Mouse (Mus musculus) urinary bladder, adult 18-20 months (tissue): ENCODE measurements around the gene Csf2rb2.
"Not testable (repeated sequence)": the region's sequence is repeated elsewhere in the genome, so short reads cannot be mapped to it uniquely, and the experiment has no call there.

Experiments used
- DNase-seq, 2 experiments: peaks; one replicate each; pipeline ENCODE4 v3.0.0; 2022; ENCODE audit warnings: low spot score in 2 of 2, mixed read lengths in 2 of 2

Gene Csf2rb2

DNA sequence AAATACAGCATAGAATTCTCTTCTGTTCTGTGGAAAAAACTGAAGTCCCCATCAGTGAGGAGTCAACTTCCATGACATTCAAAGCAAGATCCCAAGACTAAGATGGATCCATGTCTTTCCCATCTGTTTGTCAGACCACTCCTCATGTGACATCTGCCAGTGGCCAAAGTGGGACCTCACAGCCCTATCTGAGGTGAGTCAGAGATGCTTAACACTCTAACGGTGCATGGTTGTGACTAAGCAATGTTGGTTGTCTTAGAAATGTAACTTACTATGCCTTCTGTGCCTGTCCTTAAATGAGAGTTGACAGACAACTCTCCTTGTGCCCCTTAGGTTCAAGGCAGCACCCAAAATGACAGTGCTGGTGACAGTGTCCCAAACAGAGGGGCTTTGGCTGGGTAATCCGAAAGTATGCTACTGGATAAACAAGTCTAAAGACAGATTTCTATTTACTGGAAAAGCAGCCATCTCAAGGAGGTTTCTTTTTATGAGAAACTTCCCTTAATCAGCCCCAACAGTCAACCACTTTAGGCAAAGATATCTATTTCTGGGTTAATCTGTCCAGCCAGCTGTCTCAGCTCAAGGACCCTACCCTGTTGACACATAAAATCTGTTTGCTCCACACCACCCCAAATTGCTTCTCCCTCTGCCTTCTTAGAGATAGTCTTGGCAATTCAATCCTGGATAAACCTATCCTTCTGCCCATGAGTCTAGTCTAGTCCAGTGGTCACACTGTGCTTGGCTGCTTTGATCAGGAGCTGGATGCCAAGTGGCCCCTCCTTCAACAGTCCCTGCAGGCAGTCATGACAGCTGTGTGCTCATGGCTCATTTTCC lies 13.0 kb upstream of the Csf2rb2 start:
- DNase-seq = not testable (repeated sequence)

DNA sequence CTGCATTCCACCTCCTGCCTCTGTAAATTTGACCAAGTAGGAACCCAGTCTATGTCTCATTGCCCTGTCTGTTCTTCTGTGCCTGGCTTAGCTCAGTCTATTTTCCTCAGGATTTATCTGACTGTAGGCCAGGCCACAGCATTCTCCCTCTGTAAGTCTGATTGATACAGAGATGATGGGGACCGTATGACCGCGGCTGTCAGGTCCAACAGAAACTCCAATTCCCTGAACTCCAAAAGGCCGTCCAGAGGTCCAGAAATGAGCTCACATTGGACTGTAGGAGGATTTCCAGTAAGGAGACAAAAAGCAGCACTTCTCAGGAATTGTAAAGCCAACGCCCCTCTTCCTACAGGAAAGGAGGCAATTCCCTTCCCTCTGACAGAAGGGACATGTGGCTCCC lies 8.1 kb upstream of the Csf2rb2 start:
- DNase-seq = not testable (repeated sequence)

DNA sequence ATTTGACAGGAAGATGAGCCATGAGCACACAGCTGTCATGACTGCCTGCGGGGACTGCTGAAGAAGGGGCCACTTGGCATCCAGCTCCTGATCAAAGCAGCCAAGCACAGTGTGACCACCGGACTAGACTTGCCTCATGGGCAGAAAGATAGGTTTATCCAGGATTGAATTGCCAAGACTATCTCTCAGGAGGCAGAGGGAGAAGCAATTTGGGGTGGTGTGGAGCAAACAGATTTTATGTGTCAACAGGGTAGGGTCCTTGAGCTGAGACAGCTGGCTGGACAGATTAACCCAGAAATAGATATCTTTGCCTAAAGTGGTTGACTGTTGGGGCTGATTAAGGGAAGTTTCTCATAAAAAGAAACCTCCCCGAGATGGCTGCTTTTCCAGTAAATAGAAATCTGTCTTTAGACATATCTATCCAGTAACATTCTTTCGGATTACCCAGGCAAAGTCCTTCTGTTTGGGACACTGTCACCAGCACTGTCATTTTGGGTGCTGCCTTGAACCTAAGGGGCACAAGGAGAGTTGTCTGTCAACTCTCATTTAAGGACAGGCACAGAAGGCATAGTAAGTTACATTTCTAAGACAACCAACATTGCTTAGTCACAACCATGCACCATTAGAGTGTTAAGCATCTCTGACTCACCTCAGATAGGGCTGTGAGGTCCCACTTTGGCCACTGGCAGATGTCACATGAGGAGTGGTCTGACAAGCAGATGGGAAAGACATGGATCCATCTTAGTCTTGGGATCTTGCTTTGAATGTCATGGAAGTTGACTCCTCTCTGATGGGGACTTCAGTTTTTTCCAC lies 7.1 kb upstream of the Csf2rb2 start:
- DNase-seq = not testable (repeated sequence)

DNA sequence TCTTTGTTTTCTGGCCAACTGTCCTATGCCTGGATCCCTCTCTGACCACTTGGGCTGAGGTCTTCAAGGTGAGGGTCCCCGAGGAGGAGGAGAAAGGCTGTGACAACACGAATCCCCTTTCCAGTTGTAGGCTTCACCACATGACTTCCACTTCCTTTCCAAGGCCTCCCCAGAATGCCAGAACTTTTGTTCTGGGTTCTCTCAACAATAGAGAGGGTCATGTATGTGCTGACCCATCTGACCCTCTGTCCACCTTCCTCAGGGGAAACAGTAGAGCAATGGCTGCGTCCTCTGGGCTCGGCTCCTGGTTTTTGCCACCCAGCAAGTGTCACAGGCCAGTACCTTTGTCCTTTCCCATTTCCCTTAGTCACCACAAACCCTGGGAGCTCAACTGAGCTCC lies 5.5 kb upstream of the Csf2rb2 start:
- no peak for DNase-seq

DNA sequence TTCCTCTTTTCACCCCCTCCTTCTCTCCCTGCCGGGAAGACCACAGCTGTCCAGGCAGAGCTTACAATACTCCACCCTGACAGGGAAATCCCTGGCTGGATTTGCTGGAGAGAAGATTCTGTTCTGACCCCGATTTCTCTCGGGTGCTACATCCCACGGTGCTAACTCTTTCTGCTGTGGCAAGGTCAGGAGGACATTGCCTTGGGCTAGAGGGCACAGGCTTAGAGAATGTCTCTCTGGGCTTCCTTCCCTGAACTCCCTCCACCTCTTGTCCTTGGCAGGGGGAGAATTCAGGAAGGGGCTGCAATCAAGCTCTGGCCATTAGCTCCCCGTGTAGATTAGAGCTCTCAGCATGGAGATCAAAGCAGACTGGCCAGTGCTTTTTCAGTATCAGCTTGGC lies 4.3 kb upstream of the Csf2rb2 start:
- no peak for DNase-seq

DNA sequence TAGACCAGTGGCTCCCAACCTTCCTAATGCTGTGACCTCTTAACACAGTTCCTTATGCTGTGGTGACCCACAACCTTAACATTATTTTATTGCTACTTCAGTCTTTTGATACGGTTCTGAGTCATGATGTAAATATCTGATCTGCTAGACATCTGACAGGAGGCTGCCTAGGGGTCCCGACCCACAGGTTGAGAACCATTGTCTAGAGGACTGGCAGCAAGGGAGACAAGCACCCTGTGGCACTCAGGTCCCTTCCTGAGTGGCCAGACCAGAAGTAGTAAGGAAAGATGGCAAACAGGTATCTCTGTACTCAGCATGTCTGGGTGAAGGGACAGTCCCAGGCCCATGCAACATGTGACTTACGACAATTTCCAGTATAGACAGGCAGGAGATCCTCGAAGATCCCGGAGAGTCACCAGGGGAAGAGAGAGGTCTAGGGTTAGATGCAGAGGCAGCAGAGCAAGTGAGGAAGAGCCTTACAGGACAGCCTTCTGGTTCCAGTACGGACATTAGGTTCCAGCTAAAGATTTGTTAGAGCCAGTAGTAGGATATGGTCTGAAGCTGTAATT lies 1.8 kb downstream of the Csf2rb2 start:
- no peak for DNase-seq

DNA sequence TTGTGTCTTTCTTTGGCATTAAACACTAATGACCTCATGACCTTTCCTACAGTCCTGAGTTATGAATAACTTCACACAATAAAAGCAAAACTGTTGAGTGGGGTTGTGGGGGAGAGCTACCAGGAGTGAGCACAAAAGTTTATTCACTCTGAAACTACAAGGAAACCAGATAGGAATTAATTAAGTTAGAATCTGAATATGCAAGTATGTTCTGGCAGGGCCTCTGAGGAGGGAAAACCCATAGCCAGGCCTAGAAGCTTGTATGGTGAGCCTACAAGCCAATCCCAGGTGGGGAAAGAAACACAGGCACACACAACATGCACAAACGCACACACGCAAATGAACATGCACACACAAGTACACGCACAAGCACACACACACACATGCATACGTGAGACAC lies 2.8 kb downstream of the Csf2rb2 start:
- DNase-seq = no peak

DNA sequence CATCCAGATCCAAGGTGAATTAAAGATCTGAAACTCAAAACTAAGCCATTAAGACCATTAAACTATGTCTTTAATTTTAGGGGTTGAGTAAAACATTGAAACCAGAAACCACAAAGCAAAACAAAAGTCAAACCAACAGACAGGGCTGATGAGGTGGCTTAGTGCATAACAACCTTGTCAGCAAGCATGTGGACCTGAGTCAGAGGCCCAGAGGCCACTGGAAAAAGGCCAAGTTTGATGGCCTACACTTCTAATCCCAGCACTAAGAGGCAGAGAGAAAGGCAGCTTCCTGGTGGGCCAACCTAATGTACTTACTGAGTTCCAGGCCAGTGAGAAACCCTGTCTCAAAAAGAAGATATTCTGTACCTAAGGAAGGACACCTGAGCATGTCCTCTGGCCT lies 4.7 kb downstream of the Csf2rb2 start:
- DNase-seq = no peak

DNA sequence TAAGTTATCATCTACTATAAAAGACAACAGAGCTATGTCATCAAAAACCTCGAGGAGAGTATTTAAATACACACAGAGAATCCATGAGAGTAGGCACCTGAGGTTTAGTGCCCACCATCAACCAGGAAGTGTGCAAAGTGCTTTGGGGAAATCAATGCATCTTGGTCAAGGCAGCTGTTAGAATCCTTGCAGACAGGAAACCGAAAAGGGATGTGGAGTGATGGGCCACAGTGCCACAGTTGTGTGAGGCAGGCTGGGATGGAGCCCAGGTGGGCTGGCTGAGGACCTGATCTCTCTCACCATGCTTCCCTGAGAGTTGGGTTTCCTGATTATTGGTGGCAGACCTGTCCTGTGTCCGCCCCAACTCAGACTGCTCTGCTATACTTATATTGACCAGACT lies 5.9 kb downstream of the Csf2rb2 start:
- no peak for DNase-seq

DNA sequence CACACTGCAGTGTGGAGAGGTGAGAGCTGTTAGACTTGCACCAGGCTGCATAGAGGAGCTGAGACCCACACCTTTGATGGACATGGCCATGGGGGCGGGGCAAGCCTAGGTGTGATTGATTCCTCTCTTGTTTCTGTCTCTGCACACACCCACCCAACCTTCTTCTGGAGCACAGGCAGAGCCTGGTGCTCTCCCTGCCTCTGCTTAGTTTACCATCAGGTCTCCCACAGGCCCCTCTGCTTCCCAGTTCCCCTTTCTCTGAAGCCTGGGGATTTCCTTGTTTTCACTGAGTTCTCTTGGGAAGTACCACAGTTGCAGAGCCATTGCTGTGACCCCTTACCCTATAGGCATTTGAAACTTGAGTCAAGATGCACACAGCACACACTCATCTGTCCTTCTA lies 7.0 kb downstream of the Csf2rb2 start:
- no peak for DNase-seq

DNA sequence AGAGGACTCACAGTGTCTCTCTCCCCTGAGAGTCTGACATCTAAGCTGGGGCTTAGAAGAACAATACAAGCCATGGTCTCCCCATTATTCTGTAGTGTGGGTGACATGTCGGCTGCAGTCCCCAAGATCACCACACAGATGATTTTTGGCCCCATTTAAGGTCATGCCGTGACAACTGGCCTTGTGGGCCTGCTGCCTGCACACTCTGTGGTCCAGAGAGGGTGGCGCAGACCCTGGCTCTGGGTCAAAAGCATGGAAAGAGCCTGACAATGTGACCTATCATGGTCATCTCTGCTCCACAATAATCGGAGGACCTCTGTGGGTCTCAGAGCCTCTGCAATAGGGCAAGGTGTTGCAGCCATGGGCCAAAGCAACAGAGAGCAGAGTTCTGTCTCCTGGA lies 11.8 kb downstream of the Csf2rb2 start:
- DNase-seq = no peak

DNA sequence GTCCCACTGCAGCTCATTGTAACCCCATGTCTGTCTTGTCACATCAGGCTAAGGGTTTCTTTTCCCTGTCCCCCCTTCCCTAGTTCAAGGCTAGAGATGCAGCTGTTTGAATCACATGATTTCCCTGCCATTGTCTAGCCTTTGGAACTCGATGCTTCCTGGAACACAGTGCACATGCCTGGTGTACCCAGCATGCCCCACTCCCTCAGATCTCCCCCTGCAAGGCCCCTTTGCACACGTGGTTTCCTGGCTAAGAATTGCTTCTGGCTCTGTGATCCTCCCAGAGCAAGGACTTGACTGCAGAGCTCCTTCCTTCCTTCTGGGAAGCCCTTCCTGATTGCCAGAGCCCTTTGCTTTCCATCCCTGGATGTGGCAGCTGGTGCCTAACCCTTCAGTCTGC lies 12.3 kb downstream of the Csf2rb2 start:
- not testable (repeated sequence) for DNase-seq

DNA sequence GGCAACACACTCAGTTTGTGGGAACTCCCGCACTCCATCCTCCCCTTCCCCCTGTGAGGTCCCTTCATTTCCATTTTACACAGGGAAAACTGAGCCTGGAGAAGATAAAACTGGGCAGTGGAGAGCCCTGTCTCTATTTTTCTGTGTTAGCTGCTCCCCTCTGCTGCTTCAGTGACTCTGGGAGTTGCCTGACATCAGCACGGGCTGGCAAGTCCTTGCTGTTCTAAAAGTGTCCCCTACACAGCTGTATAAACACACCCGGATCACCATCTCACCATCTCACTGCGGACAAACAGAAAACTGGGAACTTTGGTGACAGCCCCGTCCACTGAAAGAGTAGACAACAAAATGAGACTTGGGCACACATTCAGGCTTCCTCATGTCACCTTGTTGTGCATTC lies 15.7 kb downstream of the Csf2rb2 start:
- DNase-seq = not testable (repeated sequence)

DNA sequence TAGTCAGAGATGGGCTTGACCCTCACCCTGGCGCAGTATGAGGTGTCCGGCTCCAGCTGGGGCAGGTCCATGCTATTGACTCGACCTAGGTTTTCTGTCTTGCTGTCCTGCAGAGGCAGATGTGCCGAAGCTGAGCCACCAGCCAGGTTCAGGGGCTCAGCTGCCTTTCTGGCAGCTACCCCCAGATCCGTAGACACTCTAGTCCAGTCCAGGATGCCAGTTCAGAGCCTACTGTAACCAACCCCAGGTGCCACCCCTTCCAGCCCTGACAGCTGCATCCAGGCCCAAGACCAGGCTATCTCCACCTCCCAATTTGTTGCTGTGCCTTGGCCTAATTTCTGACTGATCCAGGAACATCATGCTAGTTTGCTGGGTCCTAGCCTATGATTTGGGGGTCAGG lies 17.6 kb downstream of the Csf2rb2 start:
- no peak for DNase-seq

DNA sequence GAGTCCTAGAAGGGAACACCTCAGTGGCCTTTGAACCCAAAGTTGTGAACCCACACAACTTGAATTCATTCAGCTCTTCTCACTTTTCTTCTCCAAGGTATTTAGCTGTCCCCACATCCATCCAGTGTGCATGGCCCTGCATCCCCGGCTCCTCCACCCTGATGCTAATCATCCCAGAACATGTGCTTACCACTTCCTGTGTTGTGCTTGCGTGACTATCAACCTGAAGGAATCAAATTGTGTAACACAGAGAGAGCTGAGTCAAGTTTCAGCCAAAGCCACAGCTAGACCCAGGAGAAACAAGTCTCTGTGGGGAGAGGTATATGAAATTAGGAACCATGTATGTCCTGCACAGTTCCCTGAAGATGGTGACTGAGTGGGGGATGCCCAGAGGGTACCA lies 27.2 kb downstream of the Csf2rb2 start:
- DNase-seq = no peak

DNA sequence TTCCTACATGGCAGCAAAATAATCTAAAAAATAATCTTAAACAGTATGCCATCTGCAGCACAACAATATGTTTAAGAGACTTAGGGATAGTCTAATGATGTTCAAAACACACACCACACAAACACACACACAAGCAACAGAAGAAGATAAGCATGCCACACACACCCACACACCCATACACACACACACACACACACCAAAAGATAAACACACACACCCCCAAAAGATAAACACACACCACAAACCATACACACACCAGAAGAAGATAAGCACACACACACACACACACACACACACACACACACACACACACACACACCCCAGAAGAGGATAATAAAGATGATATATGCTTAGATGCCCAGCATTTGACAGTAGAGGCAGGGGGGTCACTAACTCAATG lies 34.3 kb downstream of the Csf2rb2 start:
- no peak for DNase-seq

DNA sequence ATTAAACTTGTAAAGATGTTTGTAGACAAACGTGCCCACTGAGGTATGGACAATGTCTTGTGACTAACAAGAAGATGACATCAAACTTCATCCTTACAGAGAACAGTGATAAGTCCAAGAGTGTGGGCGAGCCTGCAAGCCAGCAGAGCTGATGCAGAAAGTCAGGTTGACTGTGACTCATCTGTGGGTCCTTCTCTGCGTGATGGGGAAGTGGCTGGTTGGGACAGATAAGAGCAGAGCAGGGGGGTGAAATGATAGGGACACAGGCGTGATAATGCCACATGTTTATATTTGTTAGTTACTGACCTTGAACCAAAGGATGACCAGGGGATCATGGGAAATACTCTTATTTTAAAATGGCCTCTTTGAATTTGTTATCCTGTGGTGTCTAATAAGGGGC lies 37.7 kb downstream of the Csf2rb2 start:
- DNase-seq = no peak

DNA sequence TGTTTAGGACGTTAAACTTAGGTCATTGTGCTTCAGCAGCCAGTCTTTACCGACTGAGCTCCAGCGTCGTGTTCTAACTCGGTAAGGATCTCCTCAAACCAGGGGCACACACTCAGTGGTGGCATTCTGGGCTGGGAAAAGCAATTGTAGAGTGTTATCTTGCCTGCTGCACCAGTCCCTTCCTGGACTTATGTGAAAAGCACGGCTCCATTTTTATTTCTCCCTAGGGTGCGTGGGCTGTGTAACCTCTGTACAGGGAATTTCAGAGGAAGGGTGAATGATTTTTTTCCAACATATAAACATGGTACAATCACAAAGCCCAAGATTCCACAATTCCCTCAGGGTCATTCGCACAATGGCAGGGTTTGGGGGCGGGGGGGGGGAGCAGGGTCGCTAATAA lies 38.1 kb downstream of the Csf2rb2 start:
- DNase-seq = no peak

DNA sequence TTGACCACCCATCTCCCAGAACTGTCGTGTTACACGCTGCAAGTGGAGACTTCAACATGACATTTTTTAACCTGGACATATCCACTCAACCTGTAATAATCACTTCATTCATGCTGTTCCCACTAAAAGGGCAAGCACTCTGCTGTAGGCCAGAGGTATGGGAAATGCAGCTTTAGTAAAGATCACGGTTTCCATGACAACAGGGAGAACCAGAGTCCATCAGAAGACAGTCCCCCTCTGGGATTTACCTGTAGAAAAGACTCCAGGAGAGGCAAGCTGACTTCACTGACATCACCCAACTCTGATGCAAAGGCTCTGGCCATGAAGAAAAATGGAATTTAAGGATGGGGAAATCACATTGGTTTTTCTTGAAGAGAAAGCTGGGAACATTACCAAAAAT lies 42.2 kb downstream of the Csf2rb2 start:
- DNase-seq = no peak

DNA sequence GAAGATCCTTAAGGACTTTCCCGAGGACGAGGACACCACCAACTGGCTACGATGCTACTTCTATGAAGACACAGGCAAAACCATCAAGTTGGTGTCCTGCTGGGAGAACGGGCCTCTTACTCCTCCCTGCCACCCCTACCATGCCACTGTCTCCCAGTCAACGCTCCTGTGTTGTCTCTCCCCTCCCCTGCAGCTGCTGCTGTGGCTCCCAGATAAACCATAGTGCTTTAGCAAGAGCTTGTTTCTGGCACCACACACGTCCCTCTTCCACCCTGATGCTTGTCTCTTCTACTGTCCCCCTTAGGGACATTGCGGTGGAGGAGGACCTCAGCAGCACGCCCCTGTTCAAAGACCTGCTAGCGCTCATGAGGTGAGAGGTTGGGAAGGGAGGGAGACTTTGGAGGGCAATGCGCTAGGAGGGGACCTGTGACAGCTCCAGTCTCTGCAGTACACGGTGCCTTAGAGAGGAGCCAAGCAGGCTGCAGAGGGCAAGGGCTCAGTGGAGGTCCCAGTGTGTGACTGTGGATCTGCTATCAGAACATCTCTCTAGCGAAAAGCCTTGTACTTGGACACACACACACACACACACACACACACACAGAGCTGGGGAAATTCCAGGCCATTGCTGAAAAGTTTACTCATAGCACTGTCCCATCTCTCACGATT lies 44.7 kb downstream of the Csf2rb2 start:
- no peak for DNase-seq

DNA sequence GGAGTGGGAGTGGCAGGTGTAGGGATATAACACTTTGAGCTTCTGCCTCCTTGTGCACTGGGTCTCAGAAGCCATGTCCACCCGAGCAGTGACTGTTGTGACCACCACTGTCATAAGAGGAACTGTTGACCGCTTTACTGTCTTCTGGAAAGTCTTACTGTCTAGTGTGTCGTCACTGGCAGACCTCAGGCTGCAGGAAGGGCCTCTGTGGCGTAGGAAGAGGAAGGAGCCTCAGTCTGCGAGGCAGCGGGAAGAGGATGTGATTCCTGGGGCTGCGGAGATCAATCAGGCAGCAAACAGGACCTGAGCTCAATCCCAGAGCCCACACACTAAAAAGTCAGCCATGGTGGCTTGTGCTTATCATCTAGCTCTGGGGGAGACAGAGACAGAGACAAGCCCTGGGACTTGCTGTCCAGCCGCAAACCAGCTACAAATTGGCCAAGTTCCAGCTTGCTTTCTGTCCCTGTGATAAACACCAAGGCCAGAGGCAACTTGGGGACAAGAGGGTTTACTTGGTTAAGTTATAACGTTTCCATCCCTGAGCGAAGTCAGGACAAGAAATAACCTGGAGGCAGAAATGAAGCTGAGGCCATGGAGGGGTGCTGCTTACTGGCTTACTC lies 47.2 kb downstream of the Csf2rb2 start:
- no peak for DNase-seq
